Mouse (Mus musculus) right cerebral cortex, postnatal 4 days (tissue): ENCODE results near the gene Actrt2.

ENCODE experiments used
- DNase-seq: peaks from one replicate; pipeline ENCODE4 v3.0.0-alpha.2; 2022

Gene Actrt2

GRCm38 (mm10) chr4:154637468-154638319, 30.0 kb downstream of the Actrt2 start:
- DNase-seq = no peak

- no peak for DNase-seq
These were observed 30.9 kb downstream of the Actrt2 start, which contains the start of gene Prdm16 for GRCm38 (mm10) chr4:154636721-154637311. Gene Prdm16 (minus strand): TSS chr4:154636873.

- DNase-seq = no peak
These were observed 31.6 kb downstream of the Actrt2 start for GRCm38 (mm10) chr4:154636053-154636433.

GRCm38 (mm10) chr4:154635241-154636052, 32.2 kb downstream of the Actrt2 start:
- DNase-seq = no peak

- DNase-seq = no peak
These were observed 33.0 kb downstream of the Actrt2 start for GRCm38 (mm10) chr4:154634470-154635240.

- no peak for DNase-seq
These were observed 33.7 kb downstream of the Actrt2 start for GRCm38 (mm10) chr4:154634001-154634400.

- DNase-seq = no peak
These were observed 34.6 kb downstream of the Actrt2 start for GRCm38 (mm10) chr4:154632800-154633764.

- DNase-seq = no peak
These were observed 36.9 kb downstream of the Actrt2 start for GRCm38 (mm10) chr4:154630763-154631162.

- no peak for DNase-seq
These were observed 40.1 kb downstream of the Actrt2 start for GRCm38 (mm10) chr4:154627419-154628142.

GRCm38 (mm10) chr4:154626282-154626681, 41.4 kb downstream of the Actrt2 start:
- no peak for DNase-seq

GRCm38 (mm10) chr4:154625710-154626109, 42.0 kb downstream of the Actrt2 start:
- DNase-seq = no peak

- DNase-seq = no peak
These were observed 44.4 kb downstream of the Actrt2 start for GRCm38 (mm10) chr4:154623241-154623640.

- DNase-seq = no peak
These were observed 45.1 kb downstream of the Actrt2 start for GRCm38 (mm10) chr4:154622521-154622920.
